Mouse (Mus musculus): ENCODE measurements at regions not wholly inside any gene's neighbourhood (a gene's known extent, or its start where the extent isn't known, plus 50 kb on each side); places are given as distances from the start of the nearest gene placed in this dataset.

GRCm38 (mm10) chr14:46639116-46639826, 121.1 kb upstream of the Cdkn3 start:
- no peak for DNase-seq (ENCODE audit: extremely low spot score in 1 of 2, low spot score in 1 of 2)

- no peak for DNase-seq (ENCODE audit: extremely low spot score in 1 of 2, low spot score in 1 of 2)
Measured at GRCm38 (mm10) chr14:46638516-46638915, 121.8 kb upstream of the Cdkn3 start.

GRCm38 (mm10) chr14:46637240-46637639, 123.1 kb upstream of the Cdkn3 start:
- no peak for DNase-seq (ENCODE audit: extremely low spot score in 1 of 2, low spot score in 1 of 2)

- DNase-seq (ENCODE audit: extremely low spot score in 1 of 2, low spot score in 1 of 2) = no peak
Measured at GRCm38 (mm10) chr14:46636364-46636763, 124.0 kb upstream of the Cdkn3 start.

GRCm38 (mm10) chr14:46635322-46635721, 125.0 kb upstream of the Cdkn3 start:
- no peak for DNase-seq (ENCODE audit: extremely low spot score in 1 of 2, low spot score in 1 of 2)

GRCm38 (mm10) chr14:46634656-46635244, 125.6 kb upstream of the Cdkn3 start:
- DNase-seq (ENCODE audit: extremely low spot score in 1 of 2, low spot score in 1 of 2) = no peak

- DNase-seq (ENCODE audit: extremely low spot score in 1 of 2, low spot score in 1 of 2) = no peak
Measured at GRCm38 (mm10) chr14:46634251-46634650, 126.1 kb upstream of the Cdkn3 start.

GRCm38 (mm10) chr14:46627690-46628089, 132.7 kb upstream of the Cdkn3 start:
- DNase-seq (ENCODE audit: extremely low spot score in 1 of 2, low spot score in 1 of 2) = no peak

GRCm38 (mm10) chr14:46625760-46626159, 134.6 kb upstream of the Cdkn3 start:
- DNase-seq (ENCODE audit: extremely low spot score in 1 of 2, low spot score in 1 of 2) = no peak

- DNase-seq (ENCODE audit: extremely low spot score in 1 of 2, low spot score in 1 of 2) = no peak
Measured at GRCm38 (mm10) chr14:46623645-46624044, 136.7 kb upstream of the Cdkn3 start.

- no peak for DNase-seq (ENCODE audit: extremely low spot score in 1 of 2, low spot score in 1 of 2)
Measured at GRCm38 (mm10) chr14:46616030-46616429, 144.3 kb upstream of the Cdkn3 start.

- no peak for DNase-seq (ENCODE audit: extremely low spot score in 1 of 2, low spot score in 1 of 2)
Measured at GRCm38 (mm10) chr14:46614936-46615335, 145.4 kb upstream of the Cdkn3 start.

- no peak for DNase-seq (ENCODE audit: extremely low spot score in 1 of 2, low spot score in 1 of 2)
Measured at GRCm38 (mm10) chr14:46613748-46614147, 146.6 kb upstream of the Cdkn3 start.

GRCm38 (mm10) chr14:46613211-46613610, 147.1 kb upstream of the Cdkn3 start:
- DNase-seq (ENCODE audit: extremely low spot score in 1 of 2, low spot score in 1 of 2) = no peak

- DNase-seq (ENCODE audit: extremely low spot score in 1 of 2, low spot score in 1 of 2) = no peak
Measured at GRCm38 (mm10) chr14:46612584-46612983, 147.8 kb upstream of the Cdkn3 start.

GRCm38 (mm10) chr14:46610926-46611325, 149.4 kb upstream of the Cdkn3 start:
- DNase-seq (ENCODE audit: extremely low spot score in 1 of 2, low spot score in 1 of 2) = no peak

GRCm38 (mm10) chr14:46610226-46610855, 150.0 kb upstream of the Cdkn3 start:
- DNase-seq (ENCODE audit: extremely low spot score in 1 of 2, low spot score in 1 of 2) = no peak

- DNase-seq (ENCODE audit: extremely low spot score in 1 of 2, low spot score in 1 of 2) = no peak
Measured at GRCm38 (mm10) chr14:46606694-46607093, 153.6 kb upstream of the Cdkn3 start.

GRCm38 (mm10) chr14:46606037-46606436, 154.3 kb upstream of the Cdkn3 start:
- DNase-seq (ENCODE audit: extremely low spot score in 1 of 2, low spot score in 1 of 2) = no peak

- DNase-seq (ENCODE audit: extremely low spot score in 1 of 2, low spot score in 1 of 2) = no peak
Measured at GRCm38 (mm10) chr14:46604886-46605531, 155.3 kb upstream of the Cdkn3 start.

- DNase-seq (ENCODE audit: extremely low spot score in 1 of 2, low spot score in 1 of 2) = no peak
Measured at GRCm38 (mm10) chr14:46604156-46604885, 156.0 kb upstream of the Cdkn3 start.

Data from layer of hippocampus, postnatal 25 days (tissue).